Comparison of ENCODE assay signal across 15 mouse cellular contexts in genomic region chr6:38975866-38976265, GRCm38 (mm10).
"Had no signal": no experiment of that assay in that cellular context is flagged by ENCODE, and none has a peak within 500 bp of the region (broad histone marks: within the 10 kb centered on the region; RNA-seq: fewer than 3 reads in every experiment).

No protein-coding gene starts in this region.

- H3K9me3 ChIP-seq: liver, embryonic 13.5 days; lung, embryonic 15.5 days; megakaryocyte, embryonic 14.5 days; midbrain, embryonic 12.5 days had no signal

- H3K36me3 ChIP-seq: liver, embryonic 13.5 days; lung, embryonic 15.5 days; midbrain, embryonic 12.5 days had no signal

- H3K4me3 ChIP-seq: left cerebral cortex, adult 2 months; liver, embryonic 13.5 days; lung, embryonic 15.5 days; megakaryocyte, embryonic 14.5 days; midbrain, embryonic 12.5 days had no signal

- H3K4me1 ChIP-seq: midbrain, embryonic 12.5 days had no signal

- ATAC-seq: liver, postnatal 0 days had no signal

- DNase-seq: kidney, adult 11 months; kidney, adult 9 months; kidney, postnatal 10 days; liver; liver, embryonic 13.5 days; liver, postnatal 0 days; retina, postnatal 1 day; right cerebral cortex, postnatal 4 days; spleen, adult 18-20 months; thymus, adult 18-20 months; thymus, postnatal 14 days had no signal

- H3K4me2 ChIP-seq: liver, embryonic 13.5 days; lung, embryonic 15.5 days; midbrain, embryonic 12.5 days had no signal

- H3K27ac ChIP-seq: left cerebral cortex, adult 2 months; liver, embryonic 13.5 days; lung, embryonic 15.5 days; midbrain, embryonic 12.5 days had no signal

- H3K27me3 ChIP-seq: lung, embryonic 15.5 days; megakaryocyte, embryonic 14.5 days; midbrain, embryonic 12.5 days had no signal

- H3K9ac ChIP-seq: liver, embryonic 13.5 days; liver, postnatal 0 days; lung, embryonic 15.5 days; midbrain, embryonic 12.5 days had no signal
